Mouse (Mus musculus): ENCODE results near the gene Gm13178.

The Gm13178 gene

DNA sequence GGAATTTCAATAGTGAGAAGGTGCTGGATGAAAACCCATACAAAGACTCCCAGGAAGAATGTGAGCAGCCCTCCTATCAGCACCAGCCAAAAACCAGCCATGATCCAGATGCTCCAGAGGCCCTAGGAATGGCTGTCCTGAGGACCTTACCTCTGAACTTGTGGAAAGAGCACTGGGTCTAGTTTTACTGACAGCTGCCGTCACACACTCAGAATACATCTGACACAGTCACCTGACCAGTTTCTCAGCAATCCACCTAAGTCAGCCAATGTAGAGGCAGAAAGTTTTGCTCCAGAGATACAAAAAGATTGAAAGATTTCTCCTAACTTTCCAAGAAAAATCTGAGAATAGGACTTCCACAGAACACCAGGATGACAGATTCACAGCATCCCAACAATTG lies at the start of gene Gm13178:
Gene Gm13178 (minus strand): TSS at position 101 of the 400 bp plus-strand sequence.
- TF ChIP-seq GATA4 (IDR thresholded peaks at IDR 0.05; ENCODE audit: insufficient replicate concordance, low read length): no peak

- TF ChIP-seq GATA4 (IDR thresholded peaks at IDR 0.05; ENCODE audit: insufficient replicate concordance, low read length): no peak
Observed at GRCm38 (mm10) chr4:144765722-144766121, 44.5 kb upstream of the Gm13178 start.

- no peak for TF ChIP-seq GATA4 (IDR thresholded peaks at IDR 0.05; ENCODE audit: insufficient replicate concordance, low read length)
Observed at GRCm38 (mm10) chr4:144749139-144749538, 27.9 kb upstream of the Gm13178 start.

DNA sequence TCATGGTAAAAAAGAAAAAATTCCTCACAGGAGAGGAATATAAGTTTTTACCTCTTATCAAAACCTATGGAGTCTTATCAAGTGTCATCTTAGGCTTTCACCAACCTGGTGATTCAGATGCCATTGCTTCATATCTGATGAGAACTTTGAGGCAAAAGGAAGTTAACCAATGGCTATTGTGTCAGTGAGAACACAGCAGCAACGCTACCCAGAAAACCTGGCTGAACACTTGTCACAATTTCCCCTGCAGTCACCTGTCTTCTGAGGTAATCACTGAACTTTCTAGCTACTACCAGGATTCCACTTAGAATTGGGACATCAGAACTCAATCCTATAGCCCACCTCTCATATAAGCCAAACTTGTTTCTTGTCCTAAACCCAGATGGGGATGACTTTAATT lies 1.5 kb downstream of the Gm13178 start:
- TF ChIP-seq GATA4 (IDR thresholded peaks at IDR 0.05; ENCODE audit: insufficient replicate concordance, low read length): no peak

GRCm38 (mm10) chr4:144718288-144718687 lies 2.9 kb downstream of the Gm13178 start:
- no peak for TF ChIP-seq GATA4 (IDR thresholded peaks at IDR 0.05; ENCODE audit: insufficient replicate concordance, low read length)

DNA sequence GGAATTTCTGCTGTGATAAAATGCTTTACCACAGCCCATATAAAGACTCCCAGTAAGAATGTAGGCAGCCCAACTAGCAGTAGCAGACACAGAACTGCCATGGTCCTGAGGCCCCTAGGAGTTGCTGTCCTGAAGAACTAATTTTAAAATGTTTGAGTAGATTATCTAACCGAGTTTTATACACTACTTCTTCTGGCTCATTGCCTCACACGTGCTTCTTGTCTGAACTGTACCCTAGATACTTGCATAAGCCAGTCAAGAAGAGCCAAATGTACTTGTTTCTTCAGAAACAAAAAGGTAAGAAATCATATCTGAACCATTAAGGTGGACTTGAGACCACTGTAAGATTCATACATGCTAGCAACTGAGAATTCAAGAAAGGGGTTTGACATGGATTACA lies 34.9 kb downstream of the Gm13178 start, which contains the start of gene Gm436:
Gene Gm436 (minus strand): TSS at position 101 of the 400 bp plus-strand sequence.
- TF ChIP-seq GATA4 (IDR thresholded peaks at IDR 0.05; ENCODE audit: insufficient replicate concordance, low read length): no peak

Data from liver, adult (tissue).